Mouse (Mus musculus): ENCODE measurements around the gene Foxp1. TPM values are rescaled to one million over a fixed set of nuclear protein-coding genes. Genes with fewer than 3 reads are reported as not detected.
A peak's percentile ranks its signal among the peaks of the same experiment; 100 is the strongest.

The Foxp1 gene
- polyA plus RNA-seq, 1 experiment from 2014 or later, result 36.4 TPM

DNA sequence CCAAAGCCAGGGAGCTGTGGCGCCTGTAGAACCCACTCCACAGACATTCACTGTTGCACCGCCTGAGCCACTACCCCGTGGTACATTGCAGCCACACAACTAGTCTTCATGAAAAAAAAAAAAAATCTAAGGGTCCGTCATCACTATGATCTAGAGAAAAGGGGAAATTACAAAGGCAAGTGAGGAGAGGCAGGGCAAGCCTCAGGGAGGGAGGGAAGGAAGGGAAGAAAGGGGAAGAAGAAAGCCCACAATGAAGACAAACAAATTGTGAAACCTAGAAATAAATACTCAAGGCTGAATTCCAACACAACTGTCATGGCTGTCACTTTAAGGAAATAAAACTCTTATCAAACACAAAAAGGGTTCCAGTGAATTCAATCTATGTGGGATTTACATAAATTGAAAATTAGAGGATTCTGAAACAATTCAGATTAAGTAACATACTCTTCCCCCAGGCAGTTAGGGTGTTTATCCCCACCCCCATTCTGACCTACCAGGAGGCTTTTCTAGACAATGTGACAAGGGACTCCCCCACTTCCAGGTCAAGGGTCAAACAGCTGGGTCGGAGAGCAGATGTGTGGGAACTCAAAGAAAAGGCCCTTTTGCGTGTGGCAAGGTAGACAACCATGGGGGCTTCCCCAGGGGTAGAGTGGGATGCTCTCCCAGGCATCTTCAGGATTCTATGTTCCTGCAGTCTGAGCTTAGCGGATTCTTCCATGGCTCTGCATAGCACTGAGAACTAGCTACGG lies 32.4 kb downstream of the Foxp1 start:
- H3K27me3 ChIP-seq (ENCODE audit: insufficient read depth, low read length), result no peaks in the 10 kb centered on the region
- H3K4me3 ChIP-seq (ENCODE audit: low read length), result no peak overlapping the region
- peaks cover 47% of the 10 kb centered on the region for H3K4me1 ChIP-seq (ENCODE audit: insufficient read depth, low read length)
- H3K9me3 ChIP-seq (ENCODE audit: low read length), result no peaks in the 10 kb centered on the region
- WGBS, result 79% methylated on average over 8 of the region's 8 CpGs
- H3K9ac ChIP-seq (replicated peaks; ENCODE audit: low read length), result no peak overlapping the region
- no peaks in the 10 kb centered on the region for H3K36me3 ChIP-seq (ENCODE audit: insufficient read depth, low read length)
- ATAC-seq (ENCODE audit: low FRiP score, low TSS enrichment), result no peak
- no peak overlapping the region for H3K4me2 ChIP-seq (replicated peaks; ENCODE audit: low read depth, low read length)
- peak overlapping the region; percentile 67; the same call in 1 of the 2 replicates for H3K27ac ChIP-seq (ENCODE audit: low read length)

DNA sequence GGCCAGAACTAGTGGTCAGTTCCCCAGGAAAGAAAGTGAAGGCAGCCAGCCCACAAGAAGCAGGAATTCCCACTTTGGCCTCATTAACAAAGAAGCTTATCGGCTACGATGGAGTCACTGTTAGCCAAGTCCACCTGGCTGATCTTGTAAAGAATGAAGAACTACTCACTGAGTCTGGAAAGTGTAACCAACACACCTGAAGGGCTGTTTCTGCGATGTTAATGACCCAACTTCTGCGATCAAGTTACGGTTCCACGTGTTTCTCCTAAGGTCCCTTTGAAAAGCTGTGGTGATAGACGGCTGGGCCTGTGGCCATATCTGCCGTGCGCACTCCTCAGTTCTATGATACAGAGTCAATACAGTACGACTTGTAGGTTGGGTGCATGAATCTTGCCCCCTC lies 33.1 kb downstream of the Foxp1 start:
- ATAC-seq (ENCODE audit: low FRiP score, low TSS enrichment), result no peak
- no peak overlapping the region for H3K4me2 ChIP-seq (replicated peaks; ENCODE audit: low read depth, low read length)
- H3K27ac ChIP-seq (ENCODE audit: low read length), result peak overlapping the region; percentile 67
- 56% methylated on average over 10 of the region's 10 CpGs for WGBS
- H3K4me3 ChIP-seq (ENCODE audit: low read length), result no peak overlapping the region
- no peaks in the 10 kb centered on the region for H3K27me3 ChIP-seq (ENCODE audit: insufficient read depth, low read length)
- no peak overlapping the region for H3K9ac ChIP-seq (replicated peaks; ENCODE audit: low read length)
- no peaks in the 10 kb centered on the region for H3K9me3 ChIP-seq (ENCODE audit: low read length)
- H3K36me3 ChIP-seq (ENCODE audit: insufficient read depth, low read length), result no peaks in the 10 kb centered on the region
- peaks cover 54% of the 10 kb centered on the region for H3K4me1 ChIP-seq (ENCODE audit: insufficient read depth, low read length)

DNA sequence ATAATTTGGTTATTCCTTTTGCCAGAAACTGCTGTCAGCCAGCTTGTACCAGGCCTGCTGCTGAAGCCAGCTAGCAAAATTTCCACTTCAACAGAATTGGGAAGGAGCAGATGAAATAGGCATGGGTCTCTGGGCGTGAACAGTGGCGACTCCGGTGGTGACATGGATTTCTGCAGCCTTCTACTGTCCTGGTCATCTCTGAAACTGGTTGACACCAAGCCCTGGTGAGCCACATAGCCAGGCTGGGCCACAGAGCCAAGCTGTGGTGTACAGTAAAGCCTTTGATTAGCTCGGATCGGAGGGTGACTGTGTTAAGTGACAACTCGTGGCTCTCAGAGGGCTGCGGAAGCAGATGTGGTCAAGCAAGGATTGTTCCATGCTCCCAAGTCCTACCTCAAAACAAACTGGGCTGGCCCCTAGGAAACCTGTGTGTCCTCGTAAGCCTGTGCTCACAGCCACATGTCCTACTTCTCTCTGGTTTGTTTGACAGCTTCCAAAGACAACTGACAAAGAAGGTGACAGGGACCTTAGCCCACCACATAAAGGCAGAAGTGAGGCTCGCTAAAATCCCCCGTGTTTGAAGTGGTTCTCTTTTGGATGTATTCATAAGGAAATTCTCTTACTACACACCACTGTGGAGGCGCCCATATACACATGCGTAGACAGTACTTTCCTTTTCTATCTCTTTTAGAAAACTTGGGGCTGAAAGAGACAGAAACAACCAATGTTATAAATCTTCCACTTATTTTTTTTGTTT lies 36.5 kb downstream of the Foxp1 start:
- no peaks in the 10 kb centered on the region for H3K27me3 ChIP-seq (ENCODE audit: insufficient read depth, low read length)
- no peaks in the 10 kb centered on the region for H3K9me3 ChIP-seq (ENCODE audit: low read length)
- peaks cover 54% of the 10 kb centered on the region for H3K4me1 ChIP-seq (ENCODE audit: insufficient read depth, low read length)
- WGBS, result 68% methylated on average over 12 of the region's 12 CpGs
- H3K4me2 ChIP-seq (replicated peaks; ENCODE audit: low read depth, low read length), result peak overlapping the region; percentile 42; the same call in 1 of the 2 replicates
- peak overlapping the region; percentile 90; the same call in 1 of the 2 replicates for H3K27ac ChIP-seq (ENCODE audit: low read length)
- H3K9ac ChIP-seq (replicated peaks; ENCODE audit: low read length), result no peak overlapping the region
- H3K4me3 ChIP-seq (ENCODE audit: low read length), result no peak overlapping the region
- no peak for ATAC-seq (ENCODE audit: low FRiP score, low TSS enrichment)
- H3K36me3 ChIP-seq (ENCODE audit: insufficient read depth, low read length), result no peaks in the 10 kb centered on the region; the same call in 1 of the 2 replicates

DNA sequence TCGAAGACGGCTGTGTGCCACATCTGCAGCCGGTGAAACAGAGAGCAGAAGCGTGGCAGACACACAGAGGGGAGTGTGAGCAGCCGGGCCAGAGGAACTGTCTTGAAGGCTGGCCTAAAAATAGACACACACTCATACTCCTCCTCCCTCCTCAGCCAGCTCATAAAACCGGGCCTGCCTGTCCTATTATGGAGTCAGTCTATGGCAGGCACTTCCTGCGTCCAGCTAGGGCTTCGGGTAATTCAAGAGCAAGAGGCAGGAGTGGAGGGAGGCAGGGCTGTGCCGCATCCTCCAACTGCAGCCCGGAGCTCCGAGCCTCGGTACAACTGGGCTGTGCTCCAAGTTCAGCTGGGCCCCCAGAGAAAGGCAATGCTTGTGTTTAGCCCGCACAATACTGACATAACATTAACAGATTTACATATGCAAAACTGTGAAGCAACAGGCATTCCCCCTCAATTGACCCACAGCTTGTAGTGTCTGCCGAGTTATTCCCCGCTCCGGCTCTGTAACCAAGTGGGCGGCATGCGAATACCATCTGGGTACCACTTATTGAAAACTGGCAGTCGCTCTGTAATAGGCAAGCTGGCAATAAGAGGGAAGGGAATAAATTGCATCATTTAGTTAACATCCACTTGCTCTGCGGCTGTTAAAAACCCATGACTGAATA lies 37.2 kb downstream of the Foxp1 start:
- Histone ChIP-seq H3K9ac (replicated peaks; ENCODE audit: low read length) (peak overlapping the region; percentile 37; the same call in 1 of the 2 replicates), H3K4me1 (ENCODE audit: insufficient read depth, low read length) (peaks cover 52% of the 10 kb centered on the region), H3K9me3 (ENCODE audit: low read length) (no peaks in the 10 kb centered on the region), H3K4me2 (replicated peaks; ENCODE audit: low read depth, low read length) (peak overlapping the region; percentile 42), H3K27ac (ENCODE audit: low read length) (peak overlapping the region; percentile 90), H3K27me3 (ENCODE audit: insufficient read depth, low read length) (no peaks in the 10 kb centered on the region), H3K36me3 (ENCODE audit: insufficient read depth, low read length) (no peaks in the 10 kb centered on the region; the same call in 1 of the 2 replicates), H3K4me3 (ENCODE audit: low read length) (peak overlapping the region; percentile 12)
- 14% methylated on average over 20 of the region's 20 CpGs for WGBS
- ATAC-seq (ENCODE audit: low FRiP score, low TSS enrichment), result peak; percentile 94

DNA sequence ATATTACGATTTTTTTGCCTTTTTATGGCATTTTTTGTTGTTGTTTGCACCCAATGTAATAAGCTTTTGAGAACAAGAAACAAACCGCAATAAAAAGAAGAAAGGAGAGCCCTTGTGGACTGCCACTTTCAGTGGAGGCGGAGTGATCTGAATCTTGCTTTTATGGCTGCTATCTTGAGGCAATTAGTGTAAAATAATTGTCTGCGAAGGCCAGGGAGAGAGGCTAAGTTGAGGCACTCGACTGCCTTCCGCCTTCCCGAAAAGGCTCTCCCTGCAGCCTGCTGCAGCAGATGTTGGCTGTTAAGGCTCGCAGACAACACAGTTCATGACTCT lies 37.7 kb downstream of the Foxp1 start:
- Histone ChIP-seq H3K27me3 (ENCODE audit: insufficient read depth, low read length) (no peaks in the 10 kb centered on the region), H3K4me1 (ENCODE audit: insufficient read depth, low read length) (peaks cover 52% of the 10 kb centered on the region), H3K4me2 (replicated peaks; ENCODE audit: low read depth, low read length) (peak overlapping the region; percentile 42), H3K27ac (ENCODE audit: low read length) (peak overlapping the region; percentile 90), H3K4me3 (ENCODE audit: low read length) (peak overlapping the region; percentile 12), H3K9ac (replicated peaks; ENCODE audit: low read length) (peak overlapping the region; percentile 37; the same call in 1 of the 2 replicates), H3K9me3 (ENCODE audit: low read length) (no peaks in the 10 kb centered on the region), H3K36me3 (ENCODE audit: insufficient read depth, low read length) (no peaks in the 10 kb centered on the region; the same call in 1 of the 2 replicates)
- no peak for ATAC-seq (ENCODE audit: low FRiP score, low TSS enrichment)
- 6% methylated on average over 8 of the region's 8 CpGs for WGBS

DNA sequence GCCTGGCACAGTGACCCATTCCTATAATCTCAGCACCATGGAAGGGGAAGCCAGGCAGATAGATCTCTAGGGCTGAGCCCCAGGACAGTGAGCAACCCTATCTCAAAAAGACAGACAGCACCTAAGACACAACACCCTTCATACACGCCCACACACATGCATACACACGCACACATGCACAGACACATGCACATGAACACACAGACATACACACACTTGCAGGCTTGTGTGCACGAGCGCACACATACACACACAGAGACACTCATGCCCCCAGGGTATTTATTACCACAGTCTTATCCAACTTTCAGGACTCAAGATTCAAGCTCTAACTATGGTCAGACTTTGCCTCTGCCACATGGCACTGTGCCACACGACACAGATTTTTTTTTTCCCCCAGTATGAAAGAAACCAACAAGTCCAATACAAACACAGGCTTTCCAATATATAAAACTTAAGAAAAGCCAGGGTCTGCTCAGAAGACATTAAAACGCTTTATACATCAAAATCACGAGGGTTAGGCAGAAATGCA lies 38.3 kb downstream of the Foxp1 start:
- H3K27me3 ChIP-seq (ENCODE audit: insufficient read depth, low read length), result no peaks in the 10 kb centered on the region
- peak overlapping the region; percentile 70 for H3K27ac ChIP-seq (ENCODE audit: low read length)
- H3K9me3 ChIP-seq (ENCODE audit: low read length), result no peaks in the 10 kb centered on the region
- WGBS, result 44% methylated on average over 7 of the region's 7 CpGs
- no peak overlapping the region for H3K4me2 ChIP-seq (replicated peaks; ENCODE audit: low read depth, low read length)
- H3K36me3 ChIP-seq (ENCODE audit: insufficient read depth, low read length), result no peaks in the 10 kb centered on the region; the same call in 1 of the 2 replicates
- H3K4me1 ChIP-seq (ENCODE audit: insufficient read depth, low read length), result peaks cover 46% of the 10 kb centered on the region
- no peak for ATAC-seq (ENCODE audit: low FRiP score, low TSS enrichment)
- H3K4me3 ChIP-seq (ENCODE audit: low read length), result no peak overlapping the region
- no peak overlapping the region for H3K9ac ChIP-seq (replicated peaks; ENCODE audit: low read length)

DNA sequence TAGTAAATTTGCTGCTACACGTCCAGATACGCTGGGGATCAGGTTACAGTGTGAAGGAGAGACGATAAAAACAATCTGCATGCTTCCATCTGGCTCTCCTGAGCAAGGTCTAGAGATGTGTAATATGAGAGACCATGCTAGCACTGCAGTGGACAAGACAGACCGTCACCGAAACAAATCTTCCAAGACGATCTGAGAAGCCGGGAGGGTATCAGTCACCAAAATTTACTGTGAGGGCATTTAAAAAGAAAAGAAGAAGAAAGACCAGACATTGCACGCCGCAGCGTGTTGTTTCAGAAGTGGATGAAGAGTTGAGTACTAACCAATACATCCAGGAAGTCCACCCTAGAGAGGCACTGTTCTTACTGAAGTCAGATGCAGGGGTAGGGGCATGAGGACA lies 39.0 kb downstream of the Foxp1 start:
- H3K4me1 ChIP-seq (ENCODE audit: insufficient read depth, low read length), result peaks cover 41% of the 10 kb centered on the region
- no peak overlapping the region for H3K9ac ChIP-seq (replicated peaks; ENCODE audit: low read length)
- no peak overlapping the region for H3K4me2 ChIP-seq (replicated peaks; ENCODE audit: low read depth, low read length)
- H3K4me3 ChIP-seq (ENCODE audit: low read length), result no peak overlapping the region
- no peaks in the 10 kb centered on the region; the same call in 1 of the 2 replicates for H3K36me3 ChIP-seq (ENCODE audit: insufficient read depth, low read length)
- ATAC-seq (ENCODE audit: low FRiP score, low TSS enrichment), result peak; percentile 20; the same call in 1 of the 2 replicates
- no peaks in the 10 kb centered on the region for H3K27me3 ChIP-seq (ENCODE audit: insufficient read depth, low read length)
- H3K9me3 ChIP-seq (ENCODE audit: low read length), result no peaks in the 10 kb centered on the region
- WGBS, result 17% methylated on average over 10 of the region's 10 CpGs
- peak overlapping the region; percentile 22; the same call in 1 of the 2 replicates for H3K27ac ChIP-seq (ENCODE audit: low read length)

DNA sequence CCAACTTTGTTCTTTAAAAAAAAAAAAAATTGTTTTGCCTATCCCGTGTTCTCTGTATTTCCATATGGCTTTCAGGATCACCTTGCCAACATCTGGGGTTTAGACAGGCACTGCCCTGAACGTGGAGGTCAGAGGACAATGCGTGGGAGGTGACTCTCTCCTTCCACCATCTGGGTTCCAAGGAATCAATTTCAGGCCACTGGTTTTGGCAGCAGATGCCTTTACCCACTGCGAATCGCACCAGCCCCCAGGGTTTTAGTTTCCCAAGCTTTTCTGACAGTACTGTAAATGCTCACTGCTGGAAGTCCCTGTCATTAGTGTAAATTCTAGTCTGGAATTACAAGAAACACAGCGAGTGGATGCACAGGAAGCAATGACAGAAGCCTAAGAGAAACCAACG lies 41.0 kb downstream of the Foxp1 start:
- 31% methylated on average over 7 of the region's 7 CpGs for WGBS
- Histone ChIP-seq H3K9me3 (ENCODE audit: low read length) (no peaks in the 10 kb centered on the region), H3K4me3 (ENCODE audit: low read length) (no peak overlapping the region), H3K4me1 (ENCODE audit: insufficient read depth, low read length) (peaks cover 37% of the 10 kb centered on the region), H3K27me3 (ENCODE audit: insufficient read depth, low read length) (no peaks in the 10 kb centered on the region), H3K4me2 (replicated peaks; ENCODE audit: low read depth, low read length) (no peak overlapping the region), H3K27ac (ENCODE audit: low read length) (no peak overlapping the region), H3K36me3 (ENCODE audit: insufficient read depth, low read length) (no peaks in the 10 kb centered on the region; the same call in 1 of the 2 replicates), H3K9ac (replicated peaks; ENCODE audit: low read length) (no peak overlapping the region)
- ATAC-seq (ENCODE audit: low FRiP score, low TSS enrichment), result no peak

DNA sequence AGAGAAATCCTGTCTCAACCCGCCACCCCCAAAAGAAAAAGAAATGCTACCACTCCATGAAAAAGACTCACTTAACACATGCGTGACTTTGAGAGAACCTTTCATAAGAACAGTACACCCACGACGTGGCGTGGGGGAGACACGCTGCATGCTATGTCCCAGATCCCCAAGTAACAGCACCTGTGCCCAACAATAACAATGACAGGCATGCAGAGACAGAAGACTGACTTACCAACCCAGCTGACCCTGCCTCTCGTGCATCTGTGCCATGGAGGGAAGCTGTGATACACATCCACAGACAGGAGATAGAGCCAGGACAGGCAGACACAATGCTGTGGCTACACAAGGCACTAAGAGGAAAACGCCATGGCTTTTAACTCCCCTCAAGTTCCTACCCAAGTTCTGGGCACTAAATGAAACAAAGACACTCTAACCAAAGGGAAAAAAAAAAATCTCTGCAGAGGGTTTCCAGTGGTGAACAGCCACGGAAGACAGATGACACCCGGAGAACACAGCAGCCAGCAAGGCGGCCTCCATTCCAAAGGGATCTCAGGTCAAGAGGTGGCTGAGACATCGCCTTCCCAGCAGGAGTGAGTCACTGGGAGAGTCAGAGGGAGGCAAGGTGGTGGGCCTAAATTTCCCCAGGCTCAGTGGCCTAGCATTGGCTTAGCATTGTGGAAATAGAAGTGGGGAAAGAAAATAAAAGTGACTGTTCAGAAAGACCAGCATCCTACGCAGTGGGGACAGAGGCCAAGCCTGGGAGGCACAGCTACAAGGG lies 43.5 kb downstream of the Foxp1 start:
- no peaks in the 10 kb centered on the region for H3K27me3 ChIP-seq (ENCODE audit: insufficient read depth, low read length)
- no peak for ATAC-seq (ENCODE audit: low FRiP score, low TSS enrichment)
- H3K4me1 ChIP-seq (ENCODE audit: insufficient read depth, low read length), result peaks cover 18% of the 10 kb centered on the region
- no peaks in the 10 kb centered on the region for H3K9me3 ChIP-seq (ENCODE audit: low read length)
- H3K9ac ChIP-seq (replicated peaks; ENCODE audit: low read length), result no peak overlapping the region
- H3K27ac ChIP-seq (ENCODE audit: low read length), result no peak overlapping the region
- WGBS, result 68% methylated on average over 13 of the region's 13 CpGs
- no peaks in the 10 kb centered on the region; the same call in 1 of the 2 replicates for H3K36me3 ChIP-seq (ENCODE audit: insufficient read depth, low read length)
- H3K4me2 ChIP-seq (replicated peaks; ENCODE audit: low read depth, low read length), result no peak overlapping the region
- H3K4me3 ChIP-seq (ENCODE audit: low read length), result no peak overlapping the region

All from kidney, embryonic 16.5 days (tissue).